Mouse (Mus musculus) bone marrow macrophage, adult 2 months (primary cell): ENCODE measurements around the gene C2cd2l.

ENCODE experiments used
- CTCF ChIP-seq: IDR thresholded peaks from 2 replicates; pipeline ENCODE4 v1.5.1; 2012; ENCODE audit warnings: low read depth, mild to moderate bottlenecking, low read length, moderate library complexity
- POLR2A ChIP-seq: IDR thresholded peaks from 2 replicates; pipeline ENCODE4 v1.6.1; 2012; ENCODE audit warnings: mild to moderate bottlenecking, low read depth, low read length, borderline replicate concordance

- TF ChIP-seq CTCF (no peak), POLR2A (no peak)
Measured at GRCm38 (mm10) chr9:44287003-44287400, 33.1 kb downstream of the C2cd2l start.
